Mouse (Mus musculus): ENCODE measurements around the gene Ncor2.

Gene Ncor2

DNA sequence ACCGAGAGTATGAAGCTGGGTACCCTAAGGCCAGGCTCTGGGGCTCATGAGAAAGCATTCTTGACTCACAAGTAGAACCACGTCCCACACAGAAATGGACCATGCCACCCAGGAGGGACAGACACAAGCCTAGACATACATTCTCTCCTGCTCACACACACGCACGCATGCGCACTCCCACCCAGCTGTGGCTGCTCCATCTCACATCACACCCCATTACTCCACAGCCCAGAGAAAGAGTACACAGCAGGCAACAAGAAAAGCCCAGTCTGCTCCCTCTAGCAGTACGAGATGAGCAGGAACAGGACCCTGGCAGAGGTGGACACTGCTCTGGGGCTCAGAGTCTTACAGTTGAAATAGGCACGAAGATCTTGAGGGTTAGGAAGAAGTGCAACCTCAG, 55.0 kb downstream of the Ncor2 start:
- DNase-seq: no peak

DNA sequence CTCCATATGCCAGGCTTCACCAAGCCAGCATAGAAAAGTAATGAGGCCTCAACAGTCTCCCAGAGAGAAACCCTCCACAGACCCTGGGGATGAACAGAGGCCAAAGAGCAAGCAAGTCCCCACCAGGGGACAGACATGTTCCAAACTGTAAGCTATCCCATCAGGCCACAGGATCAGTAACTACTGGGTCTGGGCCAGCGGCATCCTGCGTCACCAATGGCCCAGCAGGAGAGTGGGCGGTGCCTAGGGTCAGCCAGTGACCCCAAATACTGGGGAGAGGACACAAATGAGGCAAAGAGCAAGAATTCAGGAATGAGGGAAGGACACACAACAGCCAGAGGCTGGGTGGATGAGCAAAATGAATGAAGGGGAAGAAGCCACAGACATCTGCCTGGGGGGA, 55.8 kb downstream of the Ncor2 start:
- DNase-seq: no peak

DNA sequence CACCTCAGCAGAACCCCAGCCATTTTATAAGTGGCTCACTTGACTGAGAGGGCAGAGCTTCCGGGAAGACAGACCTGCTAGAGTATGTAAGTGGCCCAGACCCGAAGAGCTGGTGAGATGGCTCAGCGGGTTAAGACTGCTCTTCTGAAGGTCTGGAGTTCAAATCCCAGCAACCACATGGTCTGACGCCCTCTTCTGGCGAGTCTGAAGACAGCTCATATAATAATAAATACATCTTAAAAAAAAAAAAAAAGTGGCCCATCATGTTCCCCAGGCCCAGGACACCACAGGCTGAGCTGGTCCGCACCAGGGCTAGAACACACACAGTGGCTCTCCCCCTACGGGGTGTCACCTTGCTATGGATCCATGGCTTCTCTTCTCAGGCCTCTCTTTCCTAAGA, 56.5 kb downstream of the Ncor2 start:
- no peak for DNase-seq

DNA sequence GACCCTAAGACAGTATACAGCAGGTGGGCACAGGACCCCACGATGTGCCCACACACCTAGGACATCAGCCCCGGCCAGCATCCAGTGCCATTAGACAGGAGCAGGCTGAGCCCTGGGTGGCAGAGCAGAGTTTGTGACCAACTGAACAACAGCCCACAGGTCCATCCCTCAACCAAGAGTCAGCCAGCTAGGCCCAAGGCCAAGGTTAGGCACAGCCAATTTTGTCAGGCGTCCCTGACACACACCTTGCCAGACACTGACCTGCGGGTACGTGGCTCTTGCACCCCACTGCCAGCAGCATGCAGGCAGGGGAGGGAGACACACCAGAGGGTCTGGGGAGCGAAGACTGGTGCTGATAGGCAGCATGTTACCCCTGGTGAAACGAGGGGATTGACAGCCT, 57.0 kb downstream of the Ncor2 start:
- DNase-seq: no peak

DNA sequence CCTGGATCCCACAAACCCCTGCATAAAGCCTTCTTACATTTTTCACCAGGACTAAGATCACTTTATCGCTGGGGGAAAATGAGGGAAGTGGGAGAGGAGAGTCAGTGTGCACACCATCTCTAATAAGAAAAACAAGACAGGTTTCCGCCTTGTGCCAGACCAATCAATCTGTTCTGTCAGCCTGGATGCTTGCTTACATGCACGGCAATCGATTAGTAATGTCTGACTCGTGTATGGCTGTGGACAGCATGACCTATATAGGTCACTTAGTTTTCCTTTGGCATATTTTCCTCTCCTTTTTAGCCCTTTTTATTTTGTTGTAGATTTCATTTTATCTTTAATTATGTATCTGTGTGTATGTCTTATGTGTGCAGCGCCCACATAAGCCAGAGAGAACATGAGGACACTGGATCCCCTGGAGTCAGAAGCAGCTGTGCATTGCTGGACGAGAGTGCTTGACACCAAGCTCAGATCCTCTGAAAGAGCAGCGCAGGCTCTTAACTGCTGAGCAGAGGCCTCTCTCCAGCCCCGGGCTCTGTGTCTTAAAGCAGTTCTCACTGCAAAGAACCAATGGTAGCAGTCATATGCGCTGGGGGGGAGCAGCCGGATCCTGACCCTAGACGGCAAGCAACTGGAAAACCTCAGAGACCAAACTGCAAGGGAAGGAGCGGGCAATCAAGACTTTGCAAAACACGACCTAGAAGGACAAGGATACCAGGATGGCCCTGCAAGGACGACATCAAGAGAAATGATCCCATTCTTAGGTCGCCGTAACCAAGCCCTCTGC, 58.3 kb downstream of the Ncor2 start:
- no peak for DNase-seq

GRCm38 (mm10) chr5:125117238-125117637, 61.8 kb downstream of the Ncor2 start:
- DNase-seq: no peak

DNA sequence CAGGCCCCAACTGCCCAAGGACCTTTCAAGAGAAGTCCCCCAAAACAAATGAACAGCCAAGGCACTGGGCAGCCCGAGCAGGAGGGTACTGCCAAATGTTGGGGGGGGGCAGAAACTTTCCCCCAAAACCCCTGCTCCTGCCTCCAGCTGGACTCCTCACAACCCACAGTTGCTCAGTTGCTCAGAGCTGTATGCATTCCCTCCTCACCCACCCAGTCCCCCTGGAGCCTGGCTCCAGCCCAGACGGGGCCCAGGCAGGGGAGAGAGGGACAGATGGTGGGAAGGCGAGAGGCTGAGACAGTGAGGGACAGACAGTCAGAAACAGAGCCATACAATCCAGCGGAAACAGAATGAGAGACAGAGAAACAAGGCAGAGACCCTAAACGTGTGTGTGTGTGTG, 66.0 kb downstream of the Ncor2 start:
- no peak for DNase-seq

- no peak for DNase-seq
These were observed 66.4 kb downstream of the Ncor2 start for GRCm38 (mm10) chr5:125112588-125112987.

GRCm38 (mm10) chr5:125111137-125111536, 67.9 kb downstream of the Ncor2 start:
- no peak for DNase-seq

GRCm38 (mm10) chr5:125110722-125111121, 68.3 kb downstream of the Ncor2 start:
- DNase-seq: no peak

DNA sequence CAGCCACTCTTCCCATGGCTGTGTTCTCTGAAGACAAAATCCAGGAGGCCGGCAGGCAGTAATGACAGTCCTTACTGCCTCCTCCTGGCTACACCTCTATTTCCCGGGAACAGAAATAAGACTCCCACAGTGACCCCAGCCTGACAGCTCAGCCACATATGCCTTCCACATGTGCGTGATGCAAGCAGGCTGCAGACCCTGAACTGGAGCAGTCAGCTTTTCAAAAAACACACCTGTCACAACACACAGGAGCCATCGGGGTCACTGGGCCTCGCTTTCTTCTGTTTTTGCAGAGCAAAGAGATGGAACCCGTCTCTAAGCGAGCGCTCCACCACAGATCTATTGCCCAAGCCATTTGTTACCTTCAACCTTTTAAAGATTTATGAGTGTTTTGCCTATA, 68.8 kb downstream of the Ncor2 start:
- no peak for DNase-seq

DNA sequence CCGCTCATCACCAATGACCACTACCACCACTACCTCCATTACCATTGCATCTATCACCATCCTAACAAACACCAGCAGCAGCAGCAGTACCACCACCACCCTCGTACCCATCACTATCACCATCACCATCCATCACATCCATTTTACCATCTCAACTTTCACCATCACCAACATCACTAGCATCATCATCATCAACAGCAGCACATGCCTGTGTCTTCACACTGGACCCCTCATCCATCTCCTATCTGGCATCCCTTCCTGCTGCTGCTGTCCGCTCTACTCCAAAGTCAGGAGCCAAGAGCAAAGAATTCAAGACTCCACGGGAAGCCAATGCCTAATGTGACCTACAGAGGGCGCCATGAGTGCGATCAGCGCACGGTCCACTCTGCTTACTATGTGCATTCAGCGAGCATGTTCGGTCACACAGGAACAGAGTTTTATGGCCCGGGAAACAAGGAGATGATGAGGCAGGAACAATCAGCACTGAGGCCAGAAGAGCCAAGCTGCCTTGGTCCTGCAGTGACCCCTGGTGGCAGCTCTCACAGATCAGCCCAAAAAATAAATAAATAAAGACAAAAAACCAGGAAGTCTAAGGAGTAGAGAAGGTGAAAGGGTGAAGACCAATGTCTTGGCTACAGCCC, 71.9 kb downstream of the Ncor2 start:
- DNase-seq: peak; percentile 67

DNA sequence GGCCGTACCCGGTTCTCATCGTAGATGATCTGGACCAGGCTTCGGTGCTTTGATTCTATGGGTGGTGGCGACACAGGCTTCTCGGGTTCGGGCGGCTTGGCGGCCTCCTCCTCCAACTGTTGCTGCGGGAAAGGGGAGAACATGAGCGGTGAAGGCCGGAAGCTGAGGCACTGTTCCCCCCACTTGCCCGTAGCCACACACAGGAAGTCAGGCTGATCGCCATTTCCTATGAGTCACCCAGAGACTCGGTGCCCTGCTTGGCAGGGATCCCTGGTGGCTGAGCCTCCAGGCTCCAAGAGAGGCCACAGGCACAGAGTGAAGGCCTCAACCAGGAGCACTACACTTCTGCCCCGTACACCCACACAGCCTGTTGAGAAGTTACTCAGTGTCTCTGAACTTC, 72.8 kb downstream of the Ncor2 start:
- DNase-seq: peak; percentile 65

GRCm38 (mm10) chr5:125104841-125105240, 74.2 kb downstream of the Ncor2 start:
- no peak for DNase-seq

DNA sequence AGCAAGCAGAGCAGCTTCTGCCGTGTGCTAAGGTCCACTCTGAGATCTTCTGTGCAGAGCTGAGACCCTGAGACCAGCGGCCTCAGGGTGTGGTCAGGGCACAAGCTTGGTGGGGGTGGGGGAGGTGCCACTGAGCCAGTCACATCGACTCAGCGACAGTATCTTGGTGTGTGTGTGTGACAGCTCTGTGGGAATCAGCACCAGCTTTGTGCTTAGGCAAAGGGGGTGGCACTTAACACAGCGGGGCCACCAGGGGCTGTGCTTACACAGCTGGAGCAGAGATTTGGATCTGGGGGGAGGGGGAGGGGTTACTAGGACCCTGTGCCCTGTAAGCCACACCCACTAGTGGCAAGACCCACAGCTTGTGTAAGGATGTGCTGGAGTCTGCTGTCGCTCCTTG, 75.6 kb downstream of the Ncor2 start:
- no peak for DNase-seq

- no peak for DNase-seq
These were observed 76.1 kb downstream of the Ncor2 start for GRCm38 (mm10) chr5:125102907-125103306.

GRCm38 (mm10) chr5:125102352-125102751, 76.7 kb downstream of the Ncor2 start:
- no peak for DNase-seq

GRCm38 (mm10) chr5:125099785-125100350, 79.2 kb downstream of the Ncor2 start:
- no peak for DNase-seq

DNA sequence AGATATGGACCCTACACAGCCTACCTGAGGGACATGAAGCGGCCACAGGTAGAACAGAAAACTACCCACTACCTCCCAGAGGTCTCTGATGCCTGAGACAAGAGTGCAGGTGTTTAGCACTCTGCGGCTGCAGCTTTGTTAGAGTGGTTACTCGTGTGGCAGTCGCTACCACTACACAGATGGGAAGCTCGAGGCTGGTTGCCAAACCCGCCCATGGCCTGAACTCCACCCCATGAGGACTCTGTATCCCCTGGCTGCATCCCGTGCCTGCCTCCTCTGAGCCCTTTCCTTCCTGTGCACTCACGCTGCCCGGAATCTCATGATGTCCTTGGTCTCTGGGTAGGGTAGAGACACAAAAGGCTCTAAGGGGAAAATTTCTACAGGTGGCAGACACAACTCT, 80.3 kb downstream of the Ncor2 start:
- no peak for DNase-seq

DNA sequence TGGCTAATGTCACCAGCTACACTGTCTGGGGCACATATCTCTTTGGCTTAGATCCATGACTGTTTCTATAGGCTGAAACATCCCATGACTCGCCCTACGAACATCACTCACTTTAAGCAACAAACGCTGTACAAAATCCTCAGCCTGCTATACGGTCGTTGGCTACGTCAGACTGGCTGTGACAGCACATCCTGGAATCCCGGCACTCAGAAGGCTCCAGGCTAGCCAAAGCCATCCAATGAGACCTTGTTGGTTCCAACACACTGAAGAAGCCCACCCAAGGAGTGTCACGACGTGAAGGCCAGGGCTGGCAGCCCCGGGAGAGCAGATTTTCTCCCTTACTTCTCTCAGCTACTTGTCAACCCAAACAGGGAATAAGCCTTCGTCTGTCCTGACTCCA, 82.7 kb downstream of the Ncor2 start:
- DNase-seq: no peak

DNA sequence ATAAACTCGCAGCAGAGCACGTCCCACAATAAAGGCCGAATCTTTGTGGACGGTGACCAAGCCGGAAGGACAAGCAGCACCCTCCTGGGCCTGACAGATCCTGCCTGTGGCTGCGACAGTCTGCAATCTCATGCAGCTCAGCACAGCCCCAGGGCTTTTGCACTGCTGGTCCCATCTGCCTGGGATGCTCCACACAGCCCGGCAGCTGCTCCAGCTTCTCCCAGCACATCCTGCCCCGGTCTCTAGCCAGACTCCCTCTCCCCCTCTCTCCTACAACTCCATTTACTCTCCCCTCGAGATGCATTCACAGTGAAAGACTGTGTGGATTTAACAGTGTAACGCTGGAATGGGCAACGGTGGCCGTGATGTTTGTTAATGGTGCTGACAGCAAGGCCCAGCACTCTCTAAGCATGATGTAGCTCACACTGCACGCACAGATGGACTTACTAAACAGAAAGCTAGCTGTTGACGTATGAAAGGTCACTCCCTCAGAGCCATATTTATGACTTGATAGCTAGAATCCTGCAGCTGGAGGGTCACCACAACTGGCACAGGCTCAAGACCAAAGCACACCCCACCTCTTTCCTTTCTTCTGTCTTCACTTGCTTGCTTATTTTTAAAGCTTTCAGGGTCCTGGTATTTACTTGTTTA, 83.4 kb downstream of the Ncor2 start:
- DNase-seq: no peak

DNA sequence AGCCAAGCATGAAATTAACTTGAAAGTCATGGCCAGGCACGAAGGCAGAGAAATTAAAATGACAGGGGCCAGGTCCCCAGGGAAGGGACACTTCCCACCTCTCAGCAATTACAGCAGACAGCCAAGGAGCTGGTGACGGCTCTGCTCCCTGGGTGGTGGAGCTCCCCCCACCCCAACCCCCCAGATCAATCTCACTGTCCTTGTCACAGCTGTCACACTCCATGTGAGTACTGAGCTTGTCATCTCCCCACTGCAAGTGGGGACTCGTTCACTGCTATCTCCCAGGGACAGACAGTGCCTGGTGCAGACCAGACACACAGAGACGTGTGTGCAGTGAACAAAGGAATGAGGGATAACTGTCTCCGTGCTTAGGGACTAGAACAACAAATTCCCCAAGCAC, 85.2 kb downstream of the Ncor2 start:
- no peak for DNase-seq

- DNase-seq: no peak
These were observed 90.9 kb downstream of the Ncor2 start for GRCm38 (mm10) chr5:125088076-125088475.

- no peak for DNase-seq
These were observed 93.9 kb downstream of the Ncor2 start for GRCm38 (mm10) chr5:125085097-125085617.

Data from cerebellum, adult 8-10 months (tissue).